Mouse (Mus musculus) stomach, embryonic 16.5 days (tissue): ENCODE measurements at regions not wholly inside any gene's neighbourhood (a gene's known extent, or its start where the extent isn't known, plus 50 kb on each side); places are given as distances from the start of the nearest gene placed in this dataset.
A peak's percentile ranks its signal among the peaks of the same experiment; 100 is the strongest.

Source experiments
- ATAC-seq: fragments of 200-750 bp; cut with Nextera tagmentation; 2 replicates; pipeline ENCODE4 v1.8.0; 2017; ENCODE audit warnings: moderate number of reproducible peaks, moderate TSS enrichment; ENCODE audit not compliant: insufficient read depth, low FRiP score
- H3K27ac ChIP-seq: fragments of 300-500 bp; sonication (generic); 2 replicates; pipeline ENCODE4 v1.5.1; 2014; ENCODE audit warnings: low read length
- H3K27me3 ChIP-seq: fragments of 300-500 bp; sonication (generic); 2 replicates; pipeline ENCODE4 v1.6.1; 2014; ENCODE audit warnings: low read length, control low read depth, mixed read lengths; ENCODE audit not compliant: control insufficient read depth, insufficient read depth
- H3K36me3 ChIP-seq: fragments of 300-500 bp; sonication (generic); 2 replicates; pipeline ENCODE4 v1.6.1; 2014; ENCODE audit warnings: low read length; ENCODE audit not compliant: control insufficient read depth, insufficient read depth
- H3K4me1 ChIP-seq: fragments of 300-500 bp; sonication (generic); 2 replicates; pipeline ENCODE4 v1.6.1; 2014; ENCODE audit warnings: low read length, control low read depth, mixed read lengths; ENCODE audit not compliant: control insufficient read depth, insufficient read depth
- H3K4me2 ChIP-seq: fragments of 300-500 bp; sonication (generic); 2 replicates; pipeline ENCODE4 v1.6.1; 2014; ENCODE audit warnings: low read depth, low read length, mixed read lengths
- H3K4me3 ChIP-seq: fragments of 300-500 bp; sonication (generic); replicated peaks from 2 replicates; pipeline ENCODE4 v1.5.1; 2014; ENCODE audit warnings: mild to moderate bottlenecking, low read length
- H3K9ac ChIP-seq: fragments of 300-500 bp; sonication (generic); 2 replicates; pipeline ENCODE4 v1.6.1; 2014; ENCODE audit warnings: low read length
- H3K9me3 ChIP-seq: fragments of 300-500 bp; sonication (generic); replicated peaks from 2 replicates; pipeline ENCODE4 v1.6.1; 2016; ENCODE audit warnings: low read length, control low read depth; ENCODE audit not compliant: control insufficient read depth
- WGBS: fragments of 180-500 bp; shearing (Covaris S2); extraction: QIAGEN DNeasy Blood & Tissue Kit; methylation state at CpG from one replicate; pipeline ENCODE4 v1.1.7; 2014; 5-methylcytosine and 5-hydroxymethylcytosine counted together

- WGBS = 85% methylated on average over 4 of the region's 4 CpGs
- H3K4me1 ChIP-seq = no peaks in the 10 kb centered on the region
- no peak for ATAC-seq
- no peaks in the 10 kb centered on the region for H3K36me3 ChIP-seq
- H3K4me3 ChIP-seq = no peak overlapping the region
- no peaks in the 10 kb centered on the region for H3K9me3 ChIP-seq
- H3K4me2 ChIP-seq = no peak overlapping the region
- no peaks in the 10 kb centered on the region for H3K27me3 ChIP-seq
- H3K27ac ChIP-seq = no peak overlapping the region
- H3K9ac ChIP-seq = no peak overlapping the region
Measured at GRCm38 (mm10) chr3:43339101-43339500, 1596.7 kb downstream of the D3Ertd751e start.

DNA sequence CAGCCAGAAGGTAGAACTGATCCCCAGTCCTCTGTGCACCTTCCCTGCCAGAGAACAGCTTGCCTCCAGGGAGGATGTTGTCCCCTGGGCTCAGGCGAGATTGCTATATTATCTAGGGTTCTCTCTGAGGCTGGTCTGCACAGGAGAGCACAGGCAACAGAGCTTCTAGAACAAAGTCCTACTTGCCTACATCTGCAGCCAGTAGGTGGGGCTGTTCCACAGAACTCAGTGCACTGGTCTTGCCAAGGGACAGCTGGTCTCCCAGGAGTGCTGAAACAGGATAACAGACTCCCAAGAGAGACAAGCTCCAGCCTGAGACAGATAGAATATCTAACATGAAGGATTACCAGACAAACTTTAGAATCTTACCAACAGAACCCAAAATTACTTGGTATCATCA, 1600.5 kb downstream of the D3Ertd751e start:
- ATAC-seq = no peak
- no peak overlapping the region for H3K9ac ChIP-seq
- no peaks in the 10 kb centered on the region for H3K9me3 ChIP-seq
- no peaks in the 10 kb centered on the region for H3K27me3 ChIP-seq
- H3K4me1 ChIP-seq = no peaks in the 10 kb centered on the region
- H3K27ac ChIP-seq = no peak overlapping the region
- no peak overlapping the region for H3K4me3 ChIP-seq
- H3K36me3 ChIP-seq = no peaks in the 10 kb centered on the region
- WGBS = 96% methylated on average over 1 of the region's 1 CpGs
- H3K4me2 ChIP-seq = no peak overlapping the region

DNA sequence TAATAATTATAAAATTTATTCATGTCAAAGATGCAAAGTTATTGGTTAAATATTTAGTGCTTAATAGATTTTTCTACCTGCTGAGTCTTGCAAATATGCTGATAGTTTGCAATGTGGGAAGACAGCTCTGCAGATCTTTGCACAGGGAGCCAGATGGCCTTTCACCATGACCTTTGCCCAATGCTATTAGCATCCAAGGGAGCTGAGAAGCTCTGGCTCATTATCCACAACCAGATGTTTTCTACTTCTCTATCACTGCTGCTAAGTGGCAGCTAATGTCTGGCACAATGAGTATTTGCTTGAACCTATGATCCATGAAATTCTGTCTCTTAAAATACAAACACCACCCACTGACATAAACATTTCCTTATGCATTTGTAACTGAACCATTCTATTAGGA, 1610.4 kb downstream of the D3Ertd751e start:
- no peaks in the 10 kb centered on the region for H3K9me3 ChIP-seq
- no peaks in the 10 kb centered on the region for H3K4me1 ChIP-seq
- no peaks in the 10 kb centered on the region for H3K27me3 ChIP-seq
- H3K9ac ChIP-seq = no peak overlapping the region
- H3K36me3 ChIP-seq = no peaks in the 10 kb centered on the region
- no peak overlapping the region for H3K27ac ChIP-seq
- H3K4me3 ChIP-seq = no peak overlapping the region
- ATAC-seq = no peak
- no peak overlapping the region for H3K4me2 ChIP-seq

- Histone ChIP-seq H3K36me3 (no peaks in the 10 kb centered on the region), H3K9ac (no peak overlapping the region), H3K27me3 (no peaks in the 10 kb centered on the region), H3K9me3 (no peaks in the 10 kb centered on the region), H3K27ac (no peak overlapping the region), H3K4me2 (no peak overlapping the region), H3K4me1 (no peaks in the 10 kb centered on the region), H3K4me3 (no peak overlapping the region)
- 88% methylated on average over 1 of the region's 1 CpGs for WGBS
- no peak for ATAC-seq
Measured at GRCm38 (mm10) chr3:43358511-43358910, 1616.1 kb downstream of the D3Ertd751e start.

- H3K27ac ChIP-seq = no peak overlapping the region
- H3K36me3 ChIP-seq = no peaks in the 10 kb centered on the region
- no peak overlapping the region for H3K4me3 ChIP-seq
- H3K9me3 ChIP-seq = no peaks in the 10 kb centered on the region
- H3K4me2 ChIP-seq = no peak overlapping the region
- H3K4me1 ChIP-seq = no peaks in the 10 kb centered on the region
- peak; percentile 53; the same call in 1 of the 2 replicates for ATAC-seq
- no peak overlapping the region for H3K9ac ChIP-seq
- no peaks in the 10 kb centered on the region for H3K27me3 ChIP-seq
Measured at GRCm38 (mm10) chr3:43399893-43400292, 1657.5 kb downstream of the D3Ertd751e start.

DNA sequence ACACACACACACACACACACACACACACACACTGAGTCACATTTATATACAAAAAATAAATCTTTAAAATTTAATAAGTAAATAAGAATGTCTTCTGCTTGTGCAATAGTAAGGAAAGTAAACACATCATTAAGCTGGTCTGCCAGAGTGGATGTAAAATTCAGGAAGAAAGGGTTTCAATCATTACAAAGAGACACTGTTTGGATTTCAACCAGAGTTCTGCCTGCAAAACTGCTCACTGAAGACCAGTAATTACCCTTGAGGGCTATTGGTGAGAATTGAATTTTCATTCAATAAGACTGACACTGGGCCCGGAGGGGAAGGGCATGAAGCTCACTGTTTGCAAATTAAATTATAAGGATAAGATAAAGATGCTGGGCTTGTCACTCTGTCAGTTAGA, 1682.5 kb downstream of the D3Ertd751e start:
- 45% methylated on average over 1 of the region's 1 CpGs for WGBS
- no peak overlapping the region for H3K4me3 ChIP-seq

DNA sequence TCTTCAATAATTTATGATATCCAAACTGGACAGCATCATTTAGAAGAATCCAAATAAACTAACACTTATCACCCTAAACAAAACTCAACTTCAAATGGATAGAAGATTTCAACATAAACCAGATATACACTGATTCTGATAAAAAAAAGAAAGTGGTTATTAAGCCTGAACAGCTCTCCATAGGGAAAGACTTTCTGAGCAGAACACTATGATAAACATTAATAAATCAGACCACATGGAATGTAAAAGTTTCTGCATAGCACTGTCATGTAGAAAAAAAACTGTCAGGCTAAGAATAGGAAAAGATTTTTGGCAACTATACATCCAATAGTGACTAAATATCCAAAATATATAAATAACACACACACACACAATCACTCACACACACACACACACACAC, 1684.3 kb downstream of the D3Ertd751e start:
- Histone ChIP-seq H3K9me3 (no peaks in the 10 kb centered on the region), H3K4me1 (no peaks in the 10 kb centered on the region), H3K9ac (no peak overlapping the region), H3K27me3 (no peaks in the 10 kb centered on the region), H3K27ac (no peak overlapping the region), H3K36me3 (no peaks in the 10 kb centered on the region), H3K4me3 (no peak overlapping the region), H3K4me2 (no peak overlapping the region)
- ATAC-seq = no peak

More for the DNA sequence above, 1682.5 kb downstream of the D3Ertd751e start:
- no peaks in the 10 kb centered on the region for H3K9me3 ChIP-seq
- no peaks in the 10 kb centered on the region for H3K27me3 ChIP-seq
- H3K27ac ChIP-seq = no peak overlapping the region
- no peak overlapping the region for H3K9ac ChIP-seq
- H3K4me2 ChIP-seq = no peak overlapping the region
- no peaks in the 10 kb centered on the region for H3K4me1 ChIP-seq
- ATAC-seq = no peak
- H3K36me3 ChIP-seq = no peaks in the 10 kb centered on the region

DNA sequence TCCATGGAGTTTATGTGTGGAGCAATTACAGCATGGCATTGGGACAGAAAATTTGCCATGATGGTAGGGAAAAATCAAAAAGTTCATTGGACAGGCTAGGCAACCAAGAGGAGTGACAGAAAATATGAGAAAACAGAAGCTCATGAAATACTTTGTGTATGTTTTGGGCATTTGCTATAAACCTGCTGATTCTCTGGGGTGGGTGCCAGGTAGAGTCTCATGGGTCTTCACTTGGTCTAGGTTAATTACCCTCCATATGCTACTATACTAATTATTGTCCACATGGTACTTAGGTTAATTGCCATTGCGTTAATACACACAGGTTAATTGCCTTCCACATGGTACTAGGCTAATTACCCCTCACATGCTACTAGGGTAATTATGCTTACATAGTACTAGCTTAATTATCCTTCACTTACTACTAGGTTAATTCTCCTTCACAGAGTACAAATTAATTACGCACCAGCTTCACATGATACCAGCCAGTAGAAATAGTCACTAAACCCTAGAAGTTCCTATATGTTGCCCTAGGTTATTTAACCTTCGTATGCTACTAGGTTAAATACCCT, 1719.2 kb downstream of the D3Ertd751e start:
- ATAC-seq = no peak
- 90% methylated on average over 3 of the region's 3 CpGs for WGBS
- H3K27me3 ChIP-seq = no peaks in the 10 kb centered on the region

More for the DNA sequence above, 1719.2 kb downstream of the D3Ertd751e start:
- no peak overlapping the region for H3K4me3 ChIP-seq
- no peak overlapping the region for H3K9ac ChIP-seq
- H3K4me2 ChIP-seq = no peak overlapping the region
- H3K36me3 ChIP-seq = no peaks in the 10 kb centered on the region
- H3K4me1 ChIP-seq = no peaks in the 10 kb centered on the region
- H3K9me3 ChIP-seq = no peaks in the 10 kb centered on the region
- H3K27ac ChIP-seq = no peak overlapping the region
